Mouse (Mus musculus) myocyte (in vitro differentiated cells): ENCODE measurements around the gene Ern1. TPM values are rescaled to one million over a fixed set of nuclear protein-coding genes. Genes with fewer than 3 reads are reported as not detected.

Experiments
- H3K27me3 ChIP-seq: one replicate; pipeline ENCODE4 v1.6.1; 2011; ENCODE audit not compliant: control insufficient read depth, insufficient read depth, insufficient read length
- H3K36me3 ChIP-seq: one replicate; pipeline ENCODE4 v1.6.1; 2011; ENCODE audit not compliant: control insufficient read depth, insufficient read depth
- H3K4me2 ChIP-seq: one replicate; pipeline ENCODE4 v1.6.1; 2011; ENCODE audit warnings: low read depth, control low read depth
- H3K4me3 ChIP-seq: one replicate; pipeline ENCODE4 v1.5.1; 2011; ENCODE audit warnings: mild to moderate bottlenecking, control low read depth, moderate library complexity
- H3K79me2 ChIP-seq: one replicate; pipeline ENCODE4 v1.6.1; 2011; ENCODE audit not compliant: control insufficient read depth, insufficient read depth
- H3ac ChIP-seq: one replicate; pipeline ENCODE4 v1.6.1; 2011; ENCODE audit not compliant: control insufficient read depth, insufficient read length
- CEBPB ChIP-seq: IDR thresholded peaks from 2 replicates; pipeline ENCODE4 v1.6.1; 2011; ENCODE audit warnings: mild to moderate bottlenecking, moderate library complexity; ENCODE audit not compliant: poor library complexity, insufficient read depth, severe bottlenecking
- E2F4 ChIP-seq: IDR thresholded peaks from one replicate; pipeline ENCODE4 v1.6.1; 2011; ENCODE audit warnings: mild to moderate bottlenecking, control low read depth, moderate library complexity; ENCODE audit not compliant: insufficient read depth
- MAX ChIP-seq: IDR thresholded peaks from one replicate; pipeline ENCODE4 v1.6.1; 2011; ENCODE audit warnings: low read depth, mild to moderate bottlenecking, control low read depth
- MYOD1 ChIP-seq, 3 experiments: IDR thresholded peaks; one replicate each; pipeline ENCODE4 v1.6.1; 2011; ENCODE audit warnings: control low read depth in 2 of 3, low read depth in 2 of 3, mild to moderate bottlenecking in 2 of 3, moderate library complexity in 1 of 3; ENCODE audit not compliant: insufficient read length in 2 of 3, control insufficient read depth in 1 of 3
- MYOG ChIP-seq, 3 experiments: IDR thresholded peaks; one replicate each; pipeline ENCODE4 v1.6.1; 2011; ENCODE audit warnings: control low read depth in 2 of 3, low read depth in 2 of 3, mild to moderate bottlenecking in 2 of 3; ENCODE audit not compliant: insufficient read length in 2 of 3, control insufficient read depth in 1 of 3, insufficient read depth in 1 of 3
- POLR2A ChIP-seq: IDR thresholded peaks from one replicate; pipeline ENCODE4 v1.6.1; 2011; ENCODE audit warnings: low read depth, mild to moderate bottlenecking, control low read depth, moderate library complexity; ENCODE audit not compliant: insufficient read length
- POLR2AphosphoS2 ChIP-seq: IDR thresholded peaks from one replicate; pipeline ENCODE4 v1.6.1; 2011; ENCODE audit warnings: low read depth, control low read depth; ENCODE audit not compliant: insufficient read length
- REST ChIP-seq: IDR thresholded peaks from one replicate; pipeline ENCODE4 v1.6.1; 2011; ENCODE audit warnings: mild to moderate bottlenecking, control low read depth, moderate library complexity; ENCODE audit not compliant: insufficient read depth, insufficient read length
- SRF ChIP-seq: IDR thresholded peaks from one replicate; pipeline ENCODE4 v1.6.1; 2011; ENCODE audit warnings: low read depth; ENCODE audit not compliant: control insufficient read depth, insufficient read length
- TCF12 ChIP-seq: IDR thresholded peaks from one replicate; pipeline ENCODE4 v1.6.1; 2011; ENCODE audit warnings: mild to moderate bottlenecking, control low read depth; ENCODE audit not compliant: poor library complexity, insufficient read depth, severe bottlenecking
- TCF3 ChIP-seq: IDR thresholded peaks from one replicate; pipeline ENCODE4 v1.6.1; 2011; ENCODE audit warnings: low read depth, control low read depth; ENCODE audit not compliant: insufficient read length
- USF1 ChIP-seq: IDR thresholded peaks from one replicate; pipeline ENCODE4 v1.6.1; 2011; ENCODE audit warnings: low read depth, mild to moderate bottlenecking, control low read depth, moderate library complexity
- polyA plus RNA-seq: library from polyadenylated mRNA; unstranded; fragments of >200 nt; fragmentation: generic; extraction: Trizol; gene quantifications from one replicate; pipeline ENCODE4 v1.2.1, GENCODE M21; 2012; ENCODE audit warnings: missing spikeins

Ern1 gene
- polyA plus RNA-seq, 1 experiment = 20.4 TPM

DNA sequence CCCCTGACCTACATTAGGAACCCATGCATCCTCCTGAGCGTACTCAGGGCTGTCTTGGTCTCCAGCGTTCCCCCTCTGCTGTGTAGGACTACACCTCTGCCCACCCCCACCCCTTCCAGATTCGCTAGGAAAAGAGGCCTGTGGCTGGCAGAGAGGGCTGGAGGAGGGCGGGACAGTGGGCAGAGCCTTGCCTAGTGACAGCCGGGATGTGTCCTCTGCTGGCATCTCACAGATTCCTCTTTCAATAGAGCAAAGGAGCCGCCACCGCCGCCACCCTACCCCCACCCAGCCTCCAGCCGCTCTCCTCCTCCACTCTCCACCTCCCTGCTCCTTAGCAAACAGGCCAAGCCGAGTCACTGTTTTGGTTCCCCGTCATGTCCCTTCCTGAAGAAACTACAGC lies 122.9 kb downstream of the Ern1 start:
- Histone ChIP-seq H3K36me3 (no peaks in the 10 kb centered on the region), H3K4me3 (peak overlapping the region; percentile 19), H3K27me3 (no peaks in the 10 kb centered on the region), H3K79me2 (no peaks in the 10 kb centered on the region), H3K4me2 (peak overlapping the region; percentile 73), H3ac (no peak overlapping the region)
- TF ChIP-seq MYOD1 (IDR thresholded peaks at IDR 0.05; ENCODE audit: control insufficient read depth in 1 of 3, insufficient read length in 2 of 3, low read depth in 2 of 3) = no peak
- TF ChIP-seq POLR2A = peak; percentile 33
- TF ChIP-seq MYOG (IDR thresholded peaks at IDR 0.05; ENCODE audit: control insufficient read depth in 1 of 3, insufficient read depth in 1 of 3, insufficient read length in 2 of 3, low read depth in 2 of 3) = peak in 1 of 3 experiments; percentile 34
- TF ChIP-seq MAX = no peak
- TF ChIP-seq SRF = no peak

GRCm38 (mm10) chr11:106359350-106359749 lies 128.3 kb downstream of the Ern1 start:
- Histone ChIP-seq H3K36me3 (no peaks in the 10 kb centered on the region), H3K4me3 (no peak overlapping the region), H3K4me2 (no peak overlapping the region), H3K27me3 (no peaks in the 10 kb centered on the region), H3ac (no peak overlapping the region), H3K79me2 (no peaks in the 10 kb centered on the region)
- TF ChIP-seq SRF = no peak
- TF ChIP-seq E2F4 = no peak
- TF ChIP-seq POLR2A = no peak
- TF ChIP-seq CEBPB = no peak
- no peak for TF ChIP-seq MAX
- no peak for TF ChIP-seq TCF3
- TF ChIP-seq REST = no peak
- TF ChIP-seq MYOD1 (IDR thresholded peaks at IDR 0.05; ENCODE audit: control insufficient read depth in 1 of 3, insufficient read length in 2 of 3, low read depth in 2 of 3) = no peak
- TF ChIP-seq MYOG (IDR thresholded peaks at IDR 0.05; ENCODE audit: control insufficient read depth in 1 of 3, insufficient read depth in 1 of 3, insufficient read length in 2 of 3, low read depth in 2 of 3) = no peak

- H3K4me2 ChIP-seq = peak overlapping the region; percentile 51
- no peak for TF ChIP-seq USF1
- peak; percentile 5 for TF ChIP-seq TCF12
- TF ChIP-seq MYOG (IDR thresholded peaks at IDR 0.05; ENCODE audit: control insufficient read depth in 1 of 3, insufficient read depth in 1 of 3, insufficient read length in 2 of 3, low read depth in 2 of 3) = peak; percentile 23 to 97 (median 93)
- peak; percentile 59 for TF ChIP-seq TCF3
- TF ChIP-seq POLR2AphosphoS2 = no peak
- peak in 2 of 3 experiments; percentile 76 to 94 for TF ChIP-seq MYOD1 (IDR thresholded peaks at IDR 0.05; ENCODE audit: control insufficient read depth in 1 of 3, insufficient read length in 2 of 3, low read depth in 2 of 3)
- no peak overlapping the region for H3K4me3 ChIP-seq
- no peak overlapping the region for H3ac ChIP-seq
- no peaks in the 10 kb centered on the region for H3K36me3 ChIP-seq
- no peaks in the 10 kb centered on the region for H3K27me3 ChIP-seq
- H3K79me2 ChIP-seq = no peaks in the 10 kb centered on the region
Measured at GRCm38 (mm10) chr11:106355382-106356128, 132.1 kb downstream of the Ern1 start.

GRCm38 (mm10) chr11:106354181-106354580 lies 133.5 kb downstream of the Ern1 start:
- H3K27me3 ChIP-seq = peaks cover 2% of the 10 kb centered on the region
- no peaks in the 10 kb centered on the region for H3K36me3 ChIP-seq
- no peak for TF ChIP-seq TCF3
- peak in 2 of 3 experiments; percentile 24 to 50 for TF ChIP-seq MYOG (IDR thresholded peaks at IDR 0.05; ENCODE audit: control insufficient read depth in 1 of 3, insufficient read depth in 1 of 3, insufficient read length in 2 of 3, low read depth in 2 of 3)
- peak in 2 of 3 experiments; percentile 18 to 59 for TF ChIP-seq MYOD1 (IDR thresholded peaks at IDR 0.05; ENCODE audit: control insufficient read depth in 1 of 3, insufficient read length in 2 of 3, low read depth in 2 of 3)
- no peaks in the 10 kb centered on the region for H3K79me2 ChIP-seq
- peak overlapping the region; percentile 3 for H3K4me2 ChIP-seq
- no peak overlapping the region for H3ac ChIP-seq
- H3K4me3 ChIP-seq = no peak overlapping the region

DNA sequence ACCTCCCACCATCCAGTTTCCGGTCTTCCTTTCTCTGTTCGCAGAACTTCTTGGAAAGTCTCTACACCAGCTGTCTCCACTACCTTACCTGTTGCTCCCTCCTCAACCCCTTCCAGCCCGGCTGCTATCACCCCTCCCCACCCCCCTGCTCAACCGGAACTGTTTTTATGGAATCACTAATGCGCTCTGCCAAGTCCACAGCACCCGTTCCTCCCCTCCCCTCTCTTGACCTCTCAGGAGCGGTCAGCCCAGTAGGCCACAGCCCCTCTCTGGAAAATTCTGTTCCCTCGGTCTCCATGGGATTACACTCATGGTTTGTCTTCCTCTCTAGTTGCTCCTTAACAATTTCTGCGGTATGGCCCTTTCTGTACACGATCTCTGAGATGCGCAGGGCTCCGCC lies 134.5 kb downstream of the Ern1 start, which contains the start of gene Scn4a:
Gene Scn4a, minus strand, starts transcription at position 101 of the 400 bp plus-strand sequence.
- peak within 1 kb of the TSS; percentile 3 for H3K4me2 ChIP-seq
- peaks cover 12% of the 10 kb centered on the region for H3K27me3 ChIP-seq
- H3K79me2 ChIP-seq = no peaks in the 10 kb centered on the region
- H3K4me3 ChIP-seq = no peak within 1 kb of the TSS
- no peak within 1 kb of the TSS for H3ac ChIP-seq
- no peaks in the 10 kb centered on the region for H3K36me3 ChIP-seq
- TF ChIP-seq CEBPB (no peak), E2F4 (no peak), MYOG (IDR thresholded peaks at IDR 0.05; ENCODE audit: control insufficient read depth in 1 of 3, insufficient read depth in 1 of 3, insufficient read length in 2 of 3, low read depth in 2 of 3) (no peak), TCF3 (no peak), POLR2A (no peak), REST (no peak), SRF (no peak), MYOD1 (IDR thresholded peaks at IDR 0.05; ENCODE audit: control insufficient read depth in 1 of 3, insufficient read length in 2 of 3, low read depth in 2 of 3) (no peak), MAX (no peak), USF1 (no peak), POLR2AphosphoS2 (no peak), TCF12 (no peak)
